Mouse (Mus musculus): ENCODE data around the gene Hao1.

Gene Hao1

GRCm38 (mm10) chr2:134465132-134465531 is 89.0 kb downstream of the Hao1 start:
- no peak for DNase-seq (ENCODE audit: low read depth, low spot score)

DNA sequence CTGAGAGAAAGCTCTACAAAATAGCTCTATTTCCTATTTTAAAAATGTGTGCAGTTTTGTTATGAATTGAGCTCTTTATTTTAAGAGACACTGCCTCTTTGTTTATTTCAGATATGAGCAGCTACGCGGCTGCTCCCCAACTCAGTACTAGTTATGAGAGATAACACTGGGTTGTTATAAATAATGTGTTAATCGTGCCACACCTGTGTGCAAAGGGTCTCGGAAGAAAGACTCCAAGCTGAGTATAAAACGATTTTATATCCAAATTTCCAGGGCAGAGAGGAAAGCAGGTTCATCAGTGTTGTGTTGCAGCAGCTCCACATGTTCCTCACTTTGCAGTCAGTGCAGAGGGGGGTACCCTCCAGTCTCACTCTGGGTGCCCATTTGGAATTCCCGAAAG is 91.8 kb downstream of the Hao1 start:
- DNase-seq (ENCODE audit: low read depth, low spot score): no peak

- no peak for DNase-seq (ENCODE audit: low read depth, low spot score)
These were observed 93.3 kb downstream of the Hao1 start for GRCm38 (mm10) chr2:134460831-134461230.

DNA sequence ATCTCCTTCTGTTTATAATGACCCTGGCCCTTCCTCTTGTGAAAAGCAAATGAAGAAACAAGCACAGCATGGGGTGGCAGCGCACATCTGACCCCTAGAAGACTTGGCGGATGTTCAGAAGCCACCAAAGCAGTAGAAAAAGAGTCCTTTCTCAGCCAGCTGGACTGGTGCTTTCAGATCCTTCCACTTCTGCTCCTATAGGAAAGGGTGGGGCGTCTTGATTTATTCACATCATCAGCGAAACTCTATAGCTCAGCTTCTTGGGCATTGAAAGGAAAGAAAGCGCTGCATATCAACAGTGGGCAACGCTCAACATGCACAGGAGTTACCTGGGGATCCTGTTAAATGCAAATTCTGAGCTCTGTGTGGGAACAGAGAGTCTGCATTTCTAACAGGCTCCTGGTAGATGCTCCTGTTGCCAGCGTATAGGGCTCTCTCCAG is 98.1 kb downstream of the Hao1 start:
- DNase-seq (ENCODE audit: low read depth, low spot score): peak; percentile 9

GRCm38 (mm10) chr2:134452748-134453147 is 101.4 kb downstream of the Hao1 start:
- DNase-seq (ENCODE audit: low read depth, low spot score): no peak

GRCm38 (mm10) chr2:134450976-134451375 is 103.2 kb downstream of the Hao1 start:
- no peak for DNase-seq (ENCODE audit: low read depth, low spot score)
